Mouse (Mus musculus) cerebellum, postnatal 25 days (tissue): Measurements from ENCODE around the gene BC017158.

ENCODE experiments used
- DNase-seq, 2 experiments: peaks; one replicate each; pipeline ENCODE4 v3.0.0; 2021; ENCODE audit warnings: mixed read lengths in 2 of 2

The BC017158 gene

GRCm38 (mm10) chr7:128231741-128232140, 66.2 kb downstream of the BC017158 start:
- no peak for DNase-seq
